Mouse (Mus musculus): Measurements from ENCODE around the gene Yeats2. TPM values are rescaled to one million over a fixed set of nuclear protein-coding genes. Genes with fewer than 3 reads are reported as not detected.

Gene Yeats2
- total RNA-seq, 2 experiments from 2014 or later, result 7.1 to 9.5 TPM

- no peak for DNase-seq
Measured at GRCm38 (mm10) chr16:20191161-20191882, 50.5 kb downstream of the Yeats2 start.

GRCm38 (mm10) chr16:20192043-20192442 is 51.2 kb downstream of the Yeats2 start:
- no peak for DNase-seq

GRCm38 (mm10) chr16:20195546-20195945 is 54.7 kb downstream of the Yeats2 start:
- DNase-seq, result no peak

- DNase-seq, result no peak
Measured at GRCm38 (mm10) chr16:20196962-20197361, 56.1 kb downstream of the Yeats2 start.

- DNase-seq, result no peak
Measured at GRCm38 (mm10) chr16:20199501-20200201, 58.8 kb downstream of the Yeats2 start.

- no peak for DNase-seq
Measured at GRCm38 (mm10) chr16:20213591-20214226, 72.8 kb downstream of the Yeats2 start.

GRCm38 (mm10) chr16:20222726-20223125 is 81.9 kb downstream of the Yeats2 start:
- DNase-seq, result no peak

GRCm38 (mm10) chr16:20226676-20227075 is 85.8 kb downstream of the Yeats2 start:
- no peak for DNase-seq

GRCm38 (mm10) chr16:20227504-20227903 is 86.6 kb downstream of the Yeats2 start:
- DNase-seq, result no peak

- no peak for DNase-seq
Measured at GRCm38 (mm10) chr16:20228167-20228566, 87.3 kb downstream of the Yeats2 start.

GRCm38 (mm10) chr16:20234406-20234805 is 93.5 kb downstream of the Yeats2 start:
- no peak for DNase-seq

- DNase-seq, result no peak
Measured at GRCm38 (mm10) chr16:20237426-20237825, 96.6 kb downstream of the Yeats2 start.

GRCm38 (mm10) chr16:20238646-20239045 is 97.8 kb downstream of the Yeats2 start:
- DNase-seq, result no peak

- peak; percentile 21 for DNase-seq
Measured at GRCm38 (mm10) chr16:20240468-20241414, 99.9 kb downstream of the Yeats2 start, which contains the start of gene Map6d1. TSS of gene Map6d1 (minus strand) at chr16:20241358.

- no peak for DNase-seq
Measured at GRCm38 (mm10) chr16:20247103-20247502, 106.2 kb downstream of the Yeats2 start.

- DNase-seq, result no peak
Measured at GRCm38 (mm10) chr16:20248442-20249174, 107.7 kb downstream of the Yeats2 start.

GRCm38 (mm10) chr16:20257926-20258325 is 117.1 kb downstream of the Yeats2 start:
- DNase-seq, result no peak

GRCm38 (mm10) chr16:20265089-20265488 is 124.2 kb downstream of the Yeats2 start:
- DNase-seq, result no peak

- DNase-seq, result no peak
Measured at GRCm38 (mm10) chr16:20271339-20271738, 130.5 kb downstream of the Yeats2 start.

GRCm38 (mm10) chr16:20272994-20273393 is 132.1 kb downstream of the Yeats2 start:
- DNase-seq, result no peak

GRCm38 (mm10) chr16:20279395-20279794 is 138.5 kb downstream of the Yeats2 start:
- no peak for DNase-seq

Data from gastrocnemius, postnatal 25 days (tissue).